In genomic region chr4:138064882-138065592, GRCm38 (mm10) we compare ENCODE assay signal across 17 mouse cellular contexts.
A peak's percentile ranks its signal among the peaks of the same experiment; 100 is the strongest.
DNase-seq lines count a peak whose midpoint lies in the region; ATAC-seq and TF ChIP-seq lines count a peak whose summit lies in the region.
"Had no signal": no experiment of that assay in that cellular context is flagged by ENCODE, and none has a peak within 500 bp of the region (broad histone marks: within the 10 kb centered on the region; RNA-seq: fewer than 3 reads in every experiment).

No protein-coding gene starts in this region.

- DNase-seq in cerebellum, adult 2 months = peak in 1 of 2 experiments; percentile 39
- no peak for DNase-seq in cerebellum, postnatal 4 days (ENCODE audit: low spot score in 2 of 2)
- no peak for DNase-seq in limb, embryonic 11.5 days (ENCODE audit: low spot score)
- DNase-seq in limb, embryonic 10.5 days (ENCODE audit: low spot score) = no peak
- DNase-seq in skeletal muscle tissue, adult 2 months (ENCODE audit: low read depth, low spot score) = peak; percentile 49
- no peak for DNase-seq in embryo, embryonic 10 days (ENCODE audit: low spot score)
- DNase-seq: adrenal gland, postnatal 14 days; heart, postnatal 4 days; thymus, postnatal 25 days had no signal

- 49% methylated on average over 11 of the region's 11 CpGs for WGBS in cerebellum, adult 2 months
- 80% methylated on average over 11 of the region's 11 CpGs for WGBS in intestine, postnatal 0 days
- WGBS in intestine, embryonic 15.5 days = 77% methylated on average over 11 of the region's 11 CpGs
- 88% methylated on average over 11 of the region's 11 CpGs for WGBS in limb, embryonic 11.5 days
- 90% methylated on average over 11 of the region's 11 CpGs for whole genome bisulfite sequencing in limb, embryonic 10.5 days

- no peak overlapping the region for H3K4me2 ChIP-seq in intestine, postnatal 0 days (replicated peaks; ENCODE audit: low read depth)
- no peak overlapping the region for H3K4me2 ChIP-seq in intestine, embryonic 15.5 days (replicated peaks)
- no peak overlapping the region for H3K4me2 ChIP-seq in limb, embryonic 11.5 days (ENCODE audit: low read depth, severe bottlenecking)
- H3K4me2 ChIP-seq: limb, embryonic 15.5 days; midbrain, embryonic 12.5 days had no signal

- no peaks in the 10 kb centered on the region for H3K9me3 ChIP-seq in intestine, postnatal 0 days (ENCODE audit: control insufficient read depth)
- H3K9me3 ChIP-seq in intestine, embryonic 15.5 days = no peaks in the 10 kb centered on the region
- no peaks in the 10 kb centered on the region for H3K9me3 ChIP-seq in limb, embryonic 11.5 days (ENCODE audit: control insufficient read depth, low read length)
- H3K9me3 ChIP-seq in limb, embryonic 10.5 days (replicated peaks) = no peaks in the 10 kb centered on the region
- H3K9me3 ChIP-seq: embryonic facial prominence, embryonic 10.5 days; limb, embryonic 15.5 days; midbrain, embryonic 12.5 days had no signal

- no peak overlapping the region for H3K4me3 ChIP-seq in cerebellum, adult 2 months (replicated peaks; ENCODE audit: insufficient read depth, low read depth, low read length)
- H3K4me3 ChIP-seq in intestine, postnatal 0 days (ENCODE audit: low read depth, low read length) = no peak overlapping the region
- no peak overlapping the region for H3K4me3 ChIP-seq in intestine, embryonic 15.5 days (replicated peaks)
- no peak overlapping the region for H3K4me3 ChIP-seq in limb, embryonic 11.5 days (ENCODE audit: low read depth, low read length)
- H3K4me3 ChIP-seq in limb, embryonic 10.5 days = no peak overlapping the region
- H3K4me3 ChIP-seq: embryonic facial prominence, embryonic 10.5 days; erythroblast, embryonic 14.5 days; limb, embryonic 15.5 days; midbrain, embryonic 12.5 days had no signal

- H3K27ac ChIP-seq in cerebellum, adult 2 months (ENCODE audit: insufficient read depth, low read length) = peak overlapping the region; percentile 69
- H3K27ac ChIP-seq in intestine, postnatal 0 days (ENCODE audit: low read depth, low read length) = peak overlapping the region; percentile 60
- H3K27ac ChIP-seq in intestine, embryonic 15.5 days = no peak overlapping the region
- no peak overlapping the region for H3K27ac ChIP-seq in limb, embryonic 11.5 days (replicated peaks; ENCODE audit: low read depth, low read length)
- no peak overlapping the region for H3K27ac ChIP-seq in limb, embryonic 10.5 days
- H3K27ac ChIP-seq: embryonic facial prominence, embryonic 10.5 days; hindbrain, postnatal 0 days; limb, embryonic 15.5 days; midbrain, embryonic 12.5 days; stomach, postnatal 0 days had no signal

- no peak for TF ChIP-seq CTCF in cerebellum, adult 2 months (IDR thresholded peaks at IDR 0.05; ENCODE audit: borderline replicate concordance, insufficient read depth, low read depth, low read length)
- no peak for TF ChIP-seq CTCF in intestine, postnatal 0 days (IDR thresholded peaks at IDR 0.05; ENCODE audit: low read depth)

- H3K9ac ChIP-seq in intestine, postnatal 0 days (ENCODE audit: low read depth, low read length) = no peak overlapping the region
- H3K9ac ChIP-seq in intestine, embryonic 15.5 days = no peak overlapping the region
- 0 out of 2 replicates have a peak overlapping the region, but pooled peaks have one; percentile 45 for H3K9ac ChIP-seq in limb, embryonic 11.5 days (ENCODE audit: low read length)
- H3K9ac ChIP-seq: limb, embryonic 15.5 days; midbrain, embryonic 12.5 days had no signal

- no peak for ATAC-seq in intestine, postnatal 0 days
- no peak for ATAC-seq in intestine, embryonic 15.5 days
- ATAC-seq in limb, embryonic 11.5 days (ENCODE audit: insufficient number of reproducible peaks, low FRiP score, low TSS enrichment, low read depth) = no peak
- ATAC-seq: hindbrain, postnatal 0 days had no signal

- H3K27me3 ChIP-seq in cerebellum, adult 2 months (ENCODE audit: control insufficient read depth, insufficient read depth, low read length) = no peaks in the 10 kb centered on the region
- H3K27me3 ChIP-seq in intestine, postnatal 0 days (replicated peaks; ENCODE audit: control insufficient read depth, insufficient read depth, low read length) = no peaks in the 10 kb centered on the region
- no peaks in the 10 kb centered on the region for H3K27me3 ChIP-seq in intestine, embryonic 15.5 days (replicated peaks)
- H3K27me3 ChIP-seq in limb, embryonic 11.5 days (ENCODE audit: control insufficient read depth, insufficient read depth, low read length) = no peaks in the 10 kb centered on the region
- no peaks in the 10 kb centered on the region for H3K27me3 ChIP-seq in limb, embryonic 10.5 days (ENCODE audit: low read depth, poor library complexity, severe bottlenecking)
- H3K27me3 ChIP-seq: limb, embryonic 15.5 days; midbrain, embryonic 12.5 days had no signal

- peaks cover 18% of the 10 kb centered on the region; the same call in 1 of the 2 replicates for H3K36me3 ChIP-seq in intestine, postnatal 0 days (ENCODE audit: control insufficient read depth, insufficient read depth)
- H3K36me3 ChIP-seq in intestine, embryonic 15.5 days = peaks cover 10% of the 10 kb centered on the region; the same call in 1 of the 2 replicates
- peaks cover 3% of the 10 kb centered on the region; the same call in 1 of the 2 replicates for H3K36me3 ChIP-seq in limb, embryonic 11.5 days (ENCODE audit: control insufficient read depth, insufficient read depth, low read length)
- peaks cover 84% of the 10 kb centered on the region for H3K36me3 ChIP-seq in limb, embryonic 10.5 days

- H3K4me1 ChIP-seq in cerebellum, adult 2 months (ENCODE audit: control insufficient read depth, insufficient read depth, low read length) = peaks cover 65% of the 10 kb centered on the region
- H3K4me1 ChIP-seq in intestine, postnatal 0 days (replicated peaks; ENCODE audit: control insufficient read depth, insufficient read depth, low read length) = no peaks in the 10 kb centered on the region; the same call in 1 of the 2 replicates
- H3K4me1 ChIP-seq in intestine, embryonic 15.5 days (replicated peaks) = peaks cover 4% of the 10 kb centered on the region; the same call in 1 of the 2 replicates
- H3K4me1 ChIP-seq in limb, embryonic 11.5 days (ENCODE audit: control insufficient read depth, insufficient read depth, low read length) = no peaks in the 10 kb centered on the region
- H3K4me1 ChIP-seq in limb, embryonic 10.5 days = no peaks in the 10 kb centered on the region
- H3K4me1 ChIP-seq: embryonic facial prominence, embryonic 10.5 days; midbrain, embryonic 12.5 days had no signal

- TF ChIP-seq POLR2A in cerebellum, adult 2 months (IDR thresholded peaks at IDR 0.05; ENCODE audit: borderline replicate concordance, insufficient read depth, low read length) = no peak

Comparison
In these comparisons a context has a peak if more than half of its experiments do, and no peak if none do; other contexts are left out.
1. H3K27ac ChIP-seq: peak in cerebellum, adult 2 months (single experiment) and intestine, postnatal 0 days (single experiment); none in intestine, embryonic 15.5 days (single experiment), limb, embryonic 11.5 days (single experiment) and limb, embryonic 10.5 days (single experiment).